Mouse (Mus musculus): ENCODE data around the gene Asb8. TPM values are rescaled to one million over a fixed set of nuclear protein-coding genes. Genes with fewer than 3 reads are reported as not detected.

The Asb8 gene
- polyA plus RNA-seq, 1 experiment from 2014 or later: 47.7 TPM

- in situ Hi-C loops (cut with MboI; ENCODE audit: low pct_unique_long_range_greater_than_20kb): loop anchor here (25.0 kb wide), 1 partner anchor 312 kb away; no protein-coding TSS in a partner anchor
- DNase-seq (ENCODE audit: low read depth, low spot score) (peak; percentile 19), ATAC-seq (no peak)
- POLR2A ChIA-PET: interaction anchor here (0.8 to 0.9 kb wide), 2 partner anchors 29 to 82 kb away, joined by 3 read pairs; partner anchors contain the start of gene Pfkm
- TF ChIP-seq CTCF (IDR thresholded peaks at IDR 0.05): no peak
- H3K27me3 ChIP-seq: no peaks in the 10 kb centered on the region
- CTCF ChIA-PET: interaction anchor here (0.6 to 1.2 kb wide), 8 partner anchors 12 to 123 kb away, joined by 3 to 6 read pairs (median 3); partner anchors contain the start of gene Pfkm
These were observed 8.4 kb upstream of the Asb8 start for GRCm38 (mm10) chr15:98173821-98174220.

GRCm38 (mm10) chr15:98172113-98172512, 6.7 kb upstream of the Asb8 start:
- TF ChIP-seq CTCF (IDR thresholded peaks at IDR 0.05): no peak
- no peak for ATAC-seq
- no peaks in the 10 kb centered on the region for H3K27me3 ChIP-seq
- DNase-seq (ENCODE audit: low read depth, low spot score): no peak
- in situ Hi-C loops (cut with MboI; ENCODE audit: low pct_unique_long_range_greater_than_20kb): loop anchor here (25.0 kb wide), 1 partner anchor 310 kb away; no protein-coding TSS in a partner anchor
- CTCF ChIA-PET: no interaction called here
- POLR2A ChIA-PET: no interaction called here

- TF ChIP-seq CTCF (IDR thresholded peaks at IDR 0.05): no peak
- ATAC-seq (no peak), DNase-seq (ENCODE audit: low read depth, low spot score) (no peak)
- in situ Hi-C loops (cut with MboI; ENCODE audit: low pct_unique_long_range_greater_than_20kb): loop anchor here (25.0 kb wide), 1 partner anchor 309 kb away; no protein-coding TSS in a partner anchor
- no peaks in the 10 kb centered on the region for H3K27me3 ChIP-seq
- ChIA-PET POLR2A (no interaction called here), CTCF (no interaction called here)
These were observed 5.5 kb upstream of the Asb8 start for GRCm38 (mm10) chr15:98170917-98171316.

- ChIA-PET CTCF (no interaction called here), POLR2A (no interaction called here)
- no peak for TF ChIP-seq CTCF (IDR thresholded peaks at IDR 0.05)
- in situ Hi-C loops (cut with MboI; ENCODE audit: low pct_unique_long_range_greater_than_20kb): loop anchor here (25.0 kb wide), 1 partner anchor 308 kb away; no protein-coding TSS in a partner anchor
- peak; percentile 56 for DNase-seq (ENCODE audit: low read depth, low spot score)
- H3K27me3 ChIP-seq: no peaks in the 10 kb centered on the region
- ATAC-seq: peak; percentile 74
These were observed 4.9 kb upstream of the Asb8 start for GRCm38 (mm10) chr15:98170365-98170764.

- DNase-seq (ENCODE audit: low read depth, low spot score) (no peak), ATAC-seq (no peak)
- POLR2A ChIA-PET: no interaction called here
- CTCF ChIA-PET: no interaction called here
- H3K27me3 ChIP-seq: no peaks in the 10 kb centered on the region
- in situ Hi-C loops (cut with MboI; ENCODE audit: low pct_unique_long_range_greater_than_20kb): loop anchor here (25.0 kb wide), 1 partner anchor 306 kb away; no protein-coding TSS in a partner anchor
- TF ChIP-seq CTCF (IDR thresholded peaks at IDR 0.05): no peak
These were observed 3.2 kb upstream of the Asb8 start for GRCm38 (mm10) chr15:98168622-98169004.

GRCm38 (mm10) chr15:98167645-98168621, 2.5 kb upstream of the Asb8 start:
- in situ Hi-C loops (cut with MboI; ENCODE audit: low pct_unique_long_range_greater_than_20kb): loop anchor here (25.0 kb wide), 1 partner anchor 306 kb away; no protein-coding TSS in a partner anchor
- ATAC-seq (no peak), DNase-seq (ENCODE audit: low read depth, low spot score) (no peak)
- ChIA-PET POLR2A (interaction anchor here (0.5 to 0.7 kb wide), 2 partner anchors 39 to 296 kb away, joined by 3 read pairs; no protein-coding TSS in a partner anchor), CTCF (no interaction called here)
- no peak for TF ChIP-seq CTCF (IDR thresholded peaks at IDR 0.05)
- no peaks in the 10 kb centered on the region for H3K27me3 ChIP-seq

- in situ Hi-C loops (cut with MboI; ENCODE audit: low pct_unique_long_range_greater_than_20kb): loop anchor here (25.0 kb wide), 1 partner anchor 305 kb away; no protein-coding TSS in a partner anchor
- H3K27me3 ChIP-seq: no peaks in the 10 kb centered on the region
- TF ChIP-seq CTCF (IDR thresholded peaks at IDR 0.05): no peak
- DNase-seq (ENCODE audit: low read depth, low spot score) (no peak), ATAC-seq (no peak)
- POLR2A ChIA-PET: interaction anchor here (0.5 to 0.7 kb wide), 2 partner anchors 38 to 296 kb away, joined by 3 read pairs; no protein-coding TSS in a partner anchor
- CTCF ChIA-PET: no interaction called here
These were observed 1.7 kb upstream of the Asb8 start, which contains the start of gene Ccdc184 for GRCm38 (mm10) chr15:98166963-98167644. TSS of gene Ccdc184 (plus strand) at chr15:98167158.

GRCm38 (mm10) chr15:98162561-98162960, 2.9 kb downstream of the Asb8 start:
- H3K27me3 ChIP-seq: no peaks in the 10 kb centered on the region
- ChIA-PET POLR2A (no interaction called here), CTCF (interaction anchor here (1.6 to 2.1 kb wide), 2 partner anchors 11 to 18 kb away, joined by 4 to 6 read pairs; no protein-coding TSS in a partner anchor)
- in situ Hi-C loops (cut with MboI; ENCODE audit: low pct_unique_long_range_greater_than_20kb): loop anchor here (25.0 kb wide), 1 partner anchor 300 kb away; no protein-coding TSS in a partner anchor
- no peak for TF ChIP-seq CTCF (IDR thresholded peaks at IDR 0.05)
- DNase-seq (ENCODE audit: low read depth, low spot score) (no peak), ATAC-seq (no peak)

GRCm38 (mm10) chr15:98161026-98161805, 4.2 kb downstream of the Asb8 start:
- ATAC-seq (no peak), DNase-seq (ENCODE audit: low read depth, low spot score) (no peak)
- no peak for TF ChIP-seq CTCF (IDR thresholded peaks at IDR 0.05)
- in situ Hi-C loops (cut with MboI; ENCODE audit: low pct_unique_long_range_greater_than_20kb): loop anchor here (25.0 kb wide), 1 partner anchor 299 kb away; no protein-coding TSS in a partner anchor
- ChIA-PET POLR2A (interaction anchor here (0.7 kb wide), 1 partner anchor 484 kb away, joined by 3 read pairs; no protein-coding TSS in a partner anchor), CTCF (interaction anchor here (1.0 to 2.1 kb wide), 3 partner anchors 12 to 20 kb away, joined by 3 to 6 read pairs (median 4); no protein-coding TSS in a partner anchor)
- no peaks in the 10 kb centered on the region for H3K27me3 ChIP-seq

All from Patski (cell line).